Mouse (Mus musculus): ENCODE data around the gene Fgfr2.

DNA sequence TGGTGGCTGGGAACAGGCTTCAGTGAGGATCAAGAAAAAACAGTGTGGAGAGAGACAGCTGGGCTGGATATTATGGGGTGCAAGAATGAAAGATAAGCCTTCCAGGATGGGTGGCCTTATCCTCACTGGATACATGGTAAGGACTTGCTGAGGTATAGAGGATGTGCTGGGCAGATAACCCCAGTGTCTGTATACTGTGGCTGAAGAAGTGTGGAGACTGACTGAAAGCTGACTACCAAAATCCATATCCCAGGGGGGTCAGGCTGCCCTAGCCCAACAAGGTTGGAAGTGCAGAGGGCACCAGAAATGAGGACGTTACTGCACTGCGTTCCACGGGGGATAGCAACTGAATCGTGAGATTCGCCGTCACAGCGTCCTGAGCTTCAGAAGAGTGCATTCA, 2742.8 kb downstream of the Fgfr2 start:
- no peak for TF ChIP-seq POLR2A (IDR thresholded peaks at IDR 0.05; ENCODE audit: control insufficient read depth, low read depth, low read length)
- TF ChIP-seq CTCF (IDR thresholded peaks at IDR 0.05; ENCODE audit: control insufficient read depth, insufficient read depth, insufficient replicate concordance, low read depth, low read length), result no peak
